Mouse (Mus musculus): Measurements from ENCODE around the gene Actn4. TPM values are rescaled to one million over a fixed set of nuclear protein-coding genes. Genes with fewer than 3 reads are reported as not detected.
"Not testable (repeated sequence)": the region's sequence is repeated elsewhere in the genome, so short reads cannot be mapped to it uniquely, and the experiment has no call there.

Gene Actn4
- total and polyA plus RNA-seq, 2 experiments = 47.4 to 125 TPM

GRCm38 (mm10) chr7:28876099-28876498 lies 86.0 kb downstream of the Actn4 start:
- TF ChIP-seq POLR2A (IDR thresholded peaks at IDR 0.05; ENCODE audit: extremely low read depth, insufficient read depth, low read length) (no peak), CTCF (IDR thresholded peaks at IDR 0.05; ENCODE audit: low read depth, low read length) (no peak)
- Histone ChIP-seq H3K4me1 (ENCODE audit: control insufficient read depth, insufficient read depth, low read length) (no peaks in the 10 kb centered on the region), H3K36me3 (ENCODE audit: control insufficient read depth, insufficient read depth, low read length) (no peaks in the 10 kb centered on the region), H3K27ac (replicated peaks; ENCODE audit: insufficient read depth, low read depth, low read length) (no peak overlapping the region), H3K27me3 (ENCODE audit: control insufficient read depth, insufficient read depth, low read length) (no peaks in the 10 kb centered on the region), H3K79me2 (ENCODE audit: control insufficient read depth, insufficient read depth, low read length) (no peaks in the 10 kb centered on the region), H3K4me3 (ENCODE audit: insufficient read depth, low read depth, low read length) (no peak overlapping the region), H3K9ac (ENCODE audit: low read depth, low read length) (no peak overlapping the region)
- no peak for DNase-seq (ENCODE audit: extremely low read depth, low read depth, low spot score)
- 84% methylated on average over 4 of the region's 4 CpGs for WGBS

- Histone ChIP-seq H3K9ac (ENCODE audit: low read depth, low read length) (no peak overlapping the region), H3K4me3 (ENCODE audit: insufficient read depth, low read depth, low read length) (no peak overlapping the region), H3K79me2 (ENCODE audit: control insufficient read depth, insufficient read depth, low read length) (no peaks in the 10 kb centered on the region), H3K36me3 (ENCODE audit: control insufficient read depth, insufficient read depth, low read length) (no peaks in the 10 kb centered on the region), H3K27me3 (ENCODE audit: control insufficient read depth, insufficient read depth, low read length) (no peaks in the 10 kb centered on the region), H3K4me1 (ENCODE audit: control insufficient read depth, insufficient read depth, low read length) (no peaks in the 10 kb centered on the region), H3K27ac (replicated peaks; ENCODE audit: insufficient read depth, low read depth, low read length) (no peak overlapping the region)
- 90% methylated on average over 2 of the region's 2 CpGs for WGBS
- no peak for DNase-seq (ENCODE audit: extremely low read depth, low read depth, low spot score)
- TF ChIP-seq POLR2A (IDR thresholded peaks at IDR 0.05; ENCODE audit: extremely low read depth, insufficient read depth, low read length) (no peak), CTCF (IDR thresholded peaks at IDR 0.05; ENCODE audit: low read depth, low read length) (no peak)
These were observed 87.6 kb downstream of the Actn4 start for GRCm38 (mm10) chr7:28874565-28874964.

- 61% methylated on average over 24 of the region's 24 CpGs for WGBS
- Histone ChIP-seq H3K36me3 (ENCODE audit: control insufficient read depth, insufficient read depth, low read length) (no peaks in the 10 kb centered on the region), H3K79me2 (ENCODE audit: control insufficient read depth, insufficient read depth, low read length) (no peaks in the 10 kb centered on the region), H3K9ac (ENCODE audit: low read depth, low read length) (no peak overlapping the region), H3K27ac (replicated peaks; ENCODE audit: insufficient read depth, low read depth, low read length) (no peak overlapping the region), H3K4me3 (ENCODE audit: insufficient read depth, low read depth, low read length) (no peak overlapping the region), H3K4me1 (ENCODE audit: control insufficient read depth, insufficient read depth, low read length) (no peaks in the 10 kb centered on the region), H3K27me3 (ENCODE audit: control insufficient read depth, insufficient read depth, low read length) (no peaks in the 10 kb centered on the region)
- DNase-seq (ENCODE audit: extremely low read depth, low read depth, low spot score) = peak; percentile 65
- no peak for TF ChIP-seq CTCF (IDR thresholded peaks at IDR 0.05; ENCODE audit: low read depth, low read length)
- TF ChIP-seq POLR2A (IDR thresholded peaks at IDR 0.05; ENCODE audit: extremely low read depth, insufficient read depth, low read length) = no peak
These were observed 91.1 kb downstream of the Actn4 start for GRCm38 (mm10) chr7:28870901-28871664.

GRCm38 (mm10) chr7:28867508-28868340 lies 94.4 kb downstream of the Actn4 start:
- not testable (repeated sequence) for H3K27ac ChIP-seq (replicated peaks; ENCODE audit: insufficient read depth, low read depth, low read length); H3K79me2 ChIP-seq (ENCODE audit: control insufficient read depth, insufficient read depth, low read length); H3K27me3 ChIP-seq (ENCODE audit: control insufficient read depth, insufficient read depth, low read length); H3K36me3 ChIP-seq (ENCODE audit: control insufficient read depth, insufficient read depth, low read length); H3K4me3 ChIP-seq (ENCODE audit: insufficient read depth, low read depth, low read length); H3K4me1 ChIP-seq (ENCODE audit: control insufficient read depth, insufficient read depth, low read length)
- DNase-seq (ENCODE audit: extremely low read depth, low read depth, low spot score) = peak; percentile 60
- peak overlapping the region; percentile 20; the same call in 1 of the 2 replicates for H3K9ac ChIP-seq (ENCODE audit: low read depth, low read length)
- 18% methylated on average over 23 of the region's 23 CpGs for WGBS
- peak; percentile 78 for TF ChIP-seq CTCF (IDR thresholded peaks at IDR 0.05; ENCODE audit: low read depth, low read length)

GRCm38 (mm10) chr7:28866769-28867507 lies 95.2 kb downstream of the Actn4 start:
- Histone ChIP-seq H3K4me1 (ENCODE audit: control insufficient read depth, insufficient read depth, low read length) (no peaks in the 10 kb centered on the region), H3K4me3 (ENCODE audit: insufficient read depth, low read depth, low read length) (no peak overlapping the region), H3K27me3 (ENCODE audit: control insufficient read depth, insufficient read depth, low read length) (no peaks in the 10 kb centered on the region), H3K9ac (ENCODE audit: low read depth, low read length) (no peak overlapping the region), H3K79me2 (ENCODE audit: control insufficient read depth, insufficient read depth, low read length) (no peaks in the 10 kb centered on the region), H3K27ac (replicated peaks; ENCODE audit: insufficient read depth, low read depth, low read length) (no peak overlapping the region), H3K36me3 (ENCODE audit: control insufficient read depth, insufficient read depth, low read length) (no peaks in the 10 kb centered on the region)
- no peak for TF ChIP-seq CTCF (IDR thresholded peaks at IDR 0.05; ENCODE audit: low read depth, low read length)
- no peak for TF ChIP-seq POLR2A (IDR thresholded peaks at IDR 0.05; ENCODE audit: extremely low read depth, insufficient read depth, low read length)
- no peak for DNase-seq (ENCODE audit: extremely low read depth, low read depth, low spot score)
- 92% methylated on average over 28 of the region's 28 CpGs for WGBS

Data from liver, adult 2 months (tissue).